Mouse (Mus musculus) neural tube, embryonic 11.5 days (tissue): Measurements from ENCODE around the gene Gpr27. TPM values are rescaled to one million over a fixed set of nuclear protein-coding genes. Genes with fewer than 3 reads are reported as not detected.

ENCODE experiments used
- ATAC-seq: fragments of 200-750 bp; cut with Nextera tagmentation; 2 replicates; pipeline ENCODE4 v1.8.0; 2017; ENCODE audit warnings: moderate number of reproducible peaks, mild to moderate bottlenecking, moderate TSS enrichment, moderate library complexity; ENCODE audit not compliant: insufficient read depth, low FRiP score, low TSS enrichment
- DNase-seq: peaks from one replicate; pipeline ENCODE4 v3.0.0-alpha.2; 2015; ENCODE audit warnings: low spot score
- H3K27ac ChIP-seq: fragments of 300-500 bp; sonication (generic); 2 replicates; pipeline ENCODE4 v1.5.1; 2014; ENCODE audit warnings: low read depth, mild to moderate bottlenecking, low read length
- H3K27me3 ChIP-seq: fragments of 300-500 bp; sonication (generic); 2 replicates; pipeline ENCODE4 v1.6.1; 2014; ENCODE audit warnings: mild to moderate bottlenecking, low read length, mixed read lengths; ENCODE audit not compliant: control insufficient read depth, insufficient read depth
- H3K36me3 ChIP-seq: fragments of 300-500 bp; sonication (generic); 2 replicates; pipeline ENCODE4 v1.6.1; 2014; ENCODE audit warnings: mild to moderate bottlenecking, low read length, moderate library complexity, mixed read lengths; ENCODE audit not compliant: control insufficient read depth, insufficient read depth
- H3K4me1 ChIP-seq: fragments of 300-500 bp; sonication (generic); 2 replicates; pipeline ENCODE4 v1.6.1; 2014; ENCODE audit warnings: low read length, mixed read lengths; ENCODE audit not compliant: control insufficient read depth, insufficient read depth
- H3K4me2 ChIP-seq: fragments of 300-500 bp; sonication (generic); 2 replicates; pipeline ENCODE4 v1.6.1; 2014; ENCODE audit warnings: low read depth, mild to moderate bottlenecking, moderate library complexity
- H3K4me3 ChIP-seq: fragments of 300-500 bp; sonication (generic); 2 replicates; pipeline ENCODE4 v1.5.1; 2014; ENCODE audit warnings: low read depth, low read length
- H3K9ac ChIP-seq: fragments of 300-500 bp; sonication (generic); 2 replicates; pipeline ENCODE4 v1.6.1; 2014; ENCODE audit warnings: mild to moderate bottlenecking, low read length
- H3K9me3 ChIP-seq: fragments of 300-500 bp; sonication (generic); 2 replicates; pipeline ENCODE4 v1.6.1; 2016; ENCODE audit warnings: low read length; ENCODE audit not compliant: control insufficient read depth
- WGBS: fragments of 180-500 bp; shearing (Covaris S2); extraction: QIAGEN DNeasy Blood & Tissue Kit; methylation state at CpG from one replicate; pipeline ENCODE4 v1.1.7; 2014; 5-methylcytosine and 5-hydroxymethylcytosine counted together
- polyA plus RNA-seq: library from polyadenylated mRNA; unstranded; fragments of >200 nt; fragmentation: Nextera tagmentation; extraction: Ambion mirVana; gene quantifications from 2 replicates; pipeline ENCODE4 v1.2.1, GENCODE M21; 2014

Gpr27 gene
- polyA plus RNA-seq, 1 experiment from 2014 or later = 3.7 TPM

- no peaks in the 10 kb centered on the region for H3K9me3 ChIP-seq
- H3K4me1 ChIP-seq = peaks cover 5% of the 10 kb centered on the region; the same call in 1 of the 2 replicates
- H3K27ac ChIP-seq = no peak overlapping the region
- ATAC-seq (no peak), DNase-seq (no peak)
- no peak overlapping the region for H3K4me2 ChIP-seq
- no peaks in the 10 kb centered on the region for H3K27me3 ChIP-seq
- no peak overlapping the region for H3K9ac ChIP-seq
- no peak overlapping the region for H3K4me3 ChIP-seq
- 73% methylated on average over 7 of the region's 7 CpGs for WGBS
- H3K36me3 ChIP-seq = no peaks in the 10 kb centered on the region
These were observed 37.0 kb upstream of the Gpr27 start for GRCm38 (mm10) chr6:99655488-99655887.

DNA sequence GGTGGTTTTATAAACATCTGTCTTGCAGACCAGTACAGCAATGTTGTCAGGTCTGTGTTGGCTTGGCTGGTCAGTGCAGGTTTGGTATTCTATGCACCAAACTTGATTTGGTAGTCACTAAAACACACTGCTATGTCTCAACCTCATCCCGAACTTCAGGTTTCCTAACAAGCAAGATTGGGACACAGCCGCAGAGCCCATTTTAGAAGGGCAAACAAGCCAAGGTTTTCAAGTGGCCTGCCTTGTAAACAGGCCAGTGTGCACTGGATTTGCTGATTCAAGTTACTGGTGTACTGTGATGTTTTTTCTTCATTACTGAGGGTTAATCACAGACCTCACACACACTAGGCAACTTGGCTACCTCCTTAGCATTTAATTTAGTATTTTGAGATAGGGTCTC lies 36.4 kb upstream of the Gpr27 start:
- Histone ChIP-seq H3K4me3 (no peak overlapping the region), H3K4me1 (peaks cover 9% of the 10 kb centered on the region; the same call in 1 of the 2 replicates), H3K9ac (no peak overlapping the region), H3K36me3 (no peaks in the 10 kb centered on the region), H3K27me3 (no peaks in the 10 kb centered on the region), H3K27ac (no peak overlapping the region), H3K9me3 (no peaks in the 10 kb centered on the region), H3K4me2 (no peak overlapping the region)
- ATAC-seq (no peak), DNase-seq (no peak)
- WGBS = 92% methylated on average over 2 of the region's 2 CpGs

GRCm38 (mm10) chr6:99658586-99658985 lies 33.9 kb upstream of the Gpr27 start:
- Histone ChIP-seq H3K36me3 (no peaks in the 10 kb centered on the region), H3K4me3 (no peak overlapping the region), H3K9ac (no peak overlapping the region), H3K27me3 (no peaks in the 10 kb centered on the region), H3K9me3 (no peaks in the 10 kb centered on the region), H3K4me1 (peaks cover 7% of the 10 kb centered on the region; the same call in 1 of the 2 replicates), H3K27ac (no peak overlapping the region), H3K4me2 (no peak overlapping the region)
- ATAC-seq (no peak), DNase-seq (no peak)
- 93% methylated on average over 10 of the region's 10 CpGs for WGBS

- no peaks in the 10 kb centered on the region for H3K27me3 ChIP-seq
- no peaks in the 10 kb centered on the region for H3K9me3 ChIP-seq
- no peak overlapping the region for H3K27ac ChIP-seq
- H3K9ac ChIP-seq = no peak overlapping the region
- DNase-seq = no peak
- WGBS = 46% methylated on average over 3 of the region's 3 CpGs
- no peak overlapping the region for H3K4me3 ChIP-seq
- peaks cover 7% of the 10 kb centered on the region; the same call in 1 of the 2 replicates for H3K4me1 ChIP-seq
- H3K4me2 ChIP-seq = no peak overlapping the region
- no peaks in the 10 kb centered on the region for H3K36me3 ChIP-seq
- ATAC-seq = no peak
These were observed 32.0 kb upstream of the Gpr27 start for GRCm38 (mm10) chr6:99660443-99660842.

- H3K27me3 ChIP-seq = no peaks in the 10 kb centered on the region
- ATAC-seq (no peak), DNase-seq (no peak)
- H3K4me3 ChIP-seq = no peak overlapping the region
- H3K36me3 ChIP-seq = no peaks in the 10 kb centered on the region
- no peak overlapping the region for H3K27ac ChIP-seq
- 78% methylated on average over 8 of the region's 8 CpGs for WGBS
- H3K9ac ChIP-seq = no peak overlapping the region
- H3K4me2 ChIP-seq = no peak overlapping the region
- peaks cover 16% of the 10 kb centered on the region for H3K4me1 ChIP-seq
- no peaks in the 10 kb centered on the region for H3K9me3 ChIP-seq
These were observed 29.2 kb upstream of the Gpr27 start for GRCm38 (mm10) chr6:99663232-99663631.

- peak overlapping the region; percentile 81 for H3K4me3 ChIP-seq
- peaks cover 16% of the 10 kb centered on the region for H3K4me1 ChIP-seq
- no peak for DNase-seq
- peak overlapping the region; percentile 94 for H3K4me2 ChIP-seq
- H3K9me3 ChIP-seq = no peaks in the 10 kb centered on the region
- H3K36me3 ChIP-seq = no peaks in the 10 kb centered on the region
- no peak; the same call in 1 of the 2 replicates for ATAC-seq
- peak overlapping the region; percentile 92 for H3K9ac ChIP-seq
- peak overlapping the region; percentile 68 for H3K27ac ChIP-seq
- WGBS = 28% methylated on average over 16 of the region's 16 CpGs
- no peaks in the 10 kb centered on the region for H3K27me3 ChIP-seq
These were observed 26.8 kb upstream of the Gpr27 start for GRCm38 (mm10) chr6:99665457-99666317.

DNA sequence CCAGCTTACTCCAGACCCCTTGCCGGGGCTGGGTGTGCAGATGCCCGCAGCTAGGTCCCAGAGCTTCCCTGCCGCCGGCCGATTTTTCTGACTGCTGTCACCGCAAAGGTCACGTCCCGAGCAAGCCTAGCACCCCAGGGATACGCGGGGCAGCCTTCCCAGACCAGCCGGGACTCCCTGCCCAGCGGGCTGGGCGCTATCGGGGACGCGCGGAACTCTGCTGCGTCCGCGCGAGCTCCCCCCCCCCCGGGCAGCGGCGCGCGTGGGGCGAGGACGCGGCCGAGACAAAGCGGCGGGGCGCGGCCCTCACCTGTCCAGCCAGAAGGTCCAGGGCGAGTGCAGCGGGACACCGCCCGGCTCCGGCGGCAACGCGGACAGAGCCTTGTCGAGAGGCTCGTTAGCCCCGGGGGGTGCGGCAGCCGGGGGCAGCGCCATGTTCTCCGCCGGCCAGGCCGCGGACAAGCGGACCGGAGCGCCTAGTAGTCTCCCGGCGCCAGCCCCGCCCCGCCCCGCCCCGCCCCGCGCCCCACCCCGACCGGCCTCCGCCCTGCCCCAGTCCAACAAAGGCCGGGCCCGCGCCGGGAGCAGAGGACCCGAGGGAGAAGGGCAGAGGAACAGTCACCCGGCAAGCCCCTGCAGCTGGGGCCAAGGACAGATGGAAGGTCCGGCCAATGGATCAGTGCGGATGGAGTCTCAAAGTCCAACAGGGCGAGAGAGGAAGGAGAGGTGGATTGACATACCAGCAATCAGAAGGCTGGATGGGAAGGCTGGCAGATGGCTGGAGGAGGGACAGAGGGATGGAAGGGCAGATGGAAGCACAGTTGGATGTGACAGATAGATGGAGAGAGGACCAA lies 25.9 kb upstream of the Gpr27 start, which contains the start of the genes Eif4e3 and Gm20696:
Gene Eif4e3 (minus strand): TSS at position 454 of the 854 bp plus-strand sequence.
Gene Gm20696 (minus strand): TSS at position 480 of the 854 bp plus-strand sequence.
- DNase-seq = peak; percentile 68
- under 1% methylated on average over 37 of the region's 75 CpGs for WGBS
- Histone ChIP-seq H3K9me3 (no peaks in the 10 kb centered on the region), H3K27ac (peak within 1 kb of the TSS; percentile 68), H3K4me1 (peaks cover 15% of the 10 kb centered on the region), H3K4me2 (peak within 1 kb of the TSS; percentile 94), H3K36me3 (no peaks in the 10 kb centered on the region), H3K27me3 (no peaks in the 10 kb centered on the region), H3K4me3 (peak within 1 kb of the TSS; percentile 81), H3K9ac (peak within 1 kb of the TSS; percentile 92)
- peak; percentile 68 for ATAC-seq

DNA sequence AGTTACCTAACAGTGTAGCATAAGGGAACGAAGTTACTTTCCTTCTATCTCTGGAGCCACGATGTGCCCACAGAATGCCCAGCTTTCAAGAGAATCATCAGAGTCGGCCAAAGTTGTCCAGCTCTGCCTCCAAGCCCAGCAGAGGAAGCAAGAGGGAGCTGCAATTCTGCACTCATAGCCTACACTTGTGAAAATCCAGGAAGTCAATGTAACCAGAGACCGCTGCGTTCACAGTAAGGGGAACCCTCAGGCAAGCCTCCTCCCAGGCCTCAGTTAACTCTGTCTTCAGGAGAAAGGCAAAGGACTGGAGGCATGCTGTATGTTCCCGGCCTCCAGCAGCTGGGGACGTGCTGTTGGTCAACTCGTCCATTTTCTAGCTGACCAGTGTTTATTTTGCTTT lies 25.2 kb upstream of the Gpr27 start:
- Histone ChIP-seq H3K9me3 (no peaks in the 10 kb centered on the region), H3K27ac (peak overlapping the region; percentile 68), H3K36me3 (no peaks in the 10 kb centered on the region), H3K4me3 (no peak overlapping the region; the same call in 1 of the 2 replicates), H3K9ac (peak overlapping the region; percentile 92; the same call in 1 of the 2 replicates), H3K27me3 (no peaks in the 10 kb centered on the region), H3K4me1 (peaks cover 15% of the 10 kb centered on the region), H3K4me2 (peak overlapping the region; percentile 94)
- DNase-seq (no peak), ATAC-seq (no peak)
- 30% methylated on average over 8 of the region's 8 CpGs for WGBS
